Mouse (Mus musculus) T-helper 2 cell (primary cell): ENCODE measurements at regions not wholly inside any gene's neighbourhood (a gene's known extent, or its start where the extent isn't known, plus 50 kb on each side); places are given as distances from the start of the nearest gene placed in this dataset.
"Not testable (repeated sequence)": the region's sequence is repeated elsewhere in the genome, so short reads cannot be mapped to it uniquely, and the experiment has no call there.

ENCODE experiments used
- in situ Hi-C: fragments of 300-600 bp; cut with MboI, MseI; formaldehyde crosslinking; loops from one replicate; pipeline ENCODE4 v1.15.1; 2025; ENCODE audit warnings: high pct_unique_total_duplicates

GRCm38 (mm10) chr6:109814990-109815389 is 830.4 kb upstream of the Grm7 start:
- in situ Hi-C loops: no loop called here

GRCm38 (mm10) chr6:109848313-109848712 is 797.1 kb upstream of the Grm7 start:
- in situ Hi-C loops: no loop called here

GRCm38 (mm10) chr6:109855806-109856205 is 789.6 kb upstream of the Grm7 start:
- in situ Hi-C loops: no loop called here

GRCm38 (mm10) chr6:109863411-109863810 is 782.0 kb upstream of the Grm7 start:
- in situ Hi-C loops: no loop called here

- in situ Hi-C loops: no loop called here
Measured at GRCm38 (mm10) chr6:109874187-109874586, 771.2 kb upstream of the Grm7 start.

GRCm38 (mm10) chr6:109874625-109875040 is 770.7 kb upstream of the Grm7 start:
- in situ Hi-C loops: no loop called here

- in situ Hi-C loops: not testable (repeated sequence)
Measured at GRCm38 (mm10) chr6:109875548-109875947, 769.8 kb upstream of the Grm7 start.

- in situ Hi-C loops: no loop called here
Measured at GRCm38 (mm10) chr6:109879145-109879544, 766.2 kb upstream of the Grm7 start.

GRCm38 (mm10) chr6:109923780-109924179 is 721.6 kb upstream of the Grm7 start:
- in situ Hi-C loops: no loop called here

- in situ Hi-C loops: no loop called here
Measured at GRCm38 (mm10) chr6:109948491-109948890, 696.9 kb upstream of the Grm7 start.

GRCm38 (mm10) chr6:109948928-109949327 is 696.5 kb upstream of the Grm7 start:
- in situ Hi-C loops: no loop called here

- in situ Hi-C loops: loop anchor here (25.0 kb wide), 1 partner anchor 646 kb away; no protein-coding TSS in a partner anchor
Measured at GRCm38 (mm10) chr6:109957901-109958300, 687.5 kb upstream of the Grm7 start.
